Mouse (Mus musculus) thymus, adult 2 months (tissue): ENCODE data around the gene Olfr1424.
"Not testable (repeated sequence)": the region's sequence is repeated elsewhere in the genome, so short reads cannot be mapped to it uniquely, and the experiment has no call there.

Experiments
- CTCF ChIP-seq: fragments of 200-500 bp; IDR thresholded peaks from 2 replicates; pipeline ENCODE4 v1.5.1; 2012; ENCODE audit warnings: mild to moderate bottlenecking, control low read depth, low read length, moderate library complexity, borderline replicate concordance; ENCODE audit not compliant: control insufficient read depth, poor library complexity, insufficient read depth; ENCODE audit errors: extremely low read depth
- POLR2A ChIP-seq: fragments of 200-500 bp; IDR thresholded peaks from 2 replicates; pipeline ENCODE4 v1.6.1; 2012; ENCODE audit warnings: mild to moderate bottlenecking, low read length, control low read depth, moderate library complexity; ENCODE audit not compliant: control insufficient read depth, poor library complexity, insufficient read depth; ENCODE audit errors: extremely low read depth

GRCm38 (mm10) chr19:12062582-12062981 is at the start of gene Olfr1424:
- TF ChIP-seq CTCF, POLR2A: not testable (repeated sequence)
